Mouse (Mus musculus) 3T3-L1 (cell line): Measurements from ENCODE around the gene Zdhhc14.

Source experiments
- DNase-seq: peaks from one replicate; pipeline ENCODE4 v3.0.0-alpha.2; 2015; ENCODE audit warnings: low read depth, low spot score

Zdhhc14 gene

GRCm38 (mm10) chr17:5770265-5771249 lies 278.2 kb downstream of the Zdhhc14 start:
- peak; percentile 57 for DNase-seq

GRCm38 (mm10) chr17:5780213-5780975 lies 288.0 kb downstream of the Zdhhc14 start:
- no peak for DNase-seq

- DNase-seq = no peak
Measured at GRCm38 (mm10) chr17:5785238-5785637, 292.9 kb downstream of the Zdhhc14 start.

- no peak for DNase-seq
Measured at GRCm38 (mm10) chr17:5792164-5792791, 299.9 kb downstream of the Zdhhc14 start.

- DNase-seq = no peak
Measured at GRCm38 (mm10) chr17:5793593-5793992, 301.2 kb downstream of the Zdhhc14 start.

GRCm38 (mm10) chr17:5794276-5794675 lies 301.9 kb downstream of the Zdhhc14 start:
- DNase-seq = no peak

GRCm38 (mm10) chr17:5795369-5795768 lies 303.0 kb downstream of the Zdhhc14 start:
- DNase-seq = no peak

GRCm38 (mm10) chr17:5795878-5796277 lies 303.5 kb downstream of the Zdhhc14 start:
- DNase-seq = peak; percentile 96

GRCm38 (mm10) chr17:5797124-5797760 lies 304.9 kb downstream of the Zdhhc14 start:
- no peak for DNase-seq

- peak; percentile 62 for DNase-seq
Measured at GRCm38 (mm10) chr17:5798221-5798801, 306.0 kb downstream of the Zdhhc14 start.

GRCm38 (mm10) chr17:5798900-5799299 lies 306.5 kb downstream of the Zdhhc14 start:
- no peak for DNase-seq

GRCm38 (mm10) chr17:5799396-5800021 lies 307.2 kb downstream of the Zdhhc14 start:
- DNase-seq = peak; percentile 90

- peak; percentile 89 for DNase-seq
Measured at GRCm38 (mm10) chr17:5800254-5800653, 307.9 kb downstream of the Zdhhc14 start.

- no peak for DNase-seq
Measured at GRCm38 (mm10) chr17:5800824-5801560, 308.6 kb downstream of the Zdhhc14 start.

- no peak for DNase-seq
Measured at GRCm38 (mm10) chr17:5801761-5802655, 309.7 kb downstream of the Zdhhc14 start.

GRCm38 (mm10) chr17:5802656-5802955 lies 310.2 kb downstream of the Zdhhc14 start:
- DNase-seq = no peak
